Mouse (Mus musculus) bone marrow macrophage, adult 2 months (primary cell): ENCODE data around the gene Lrrc74a.

Experiments
- CTCF ChIP-seq: IDR thresholded peaks from 2 replicates; pipeline ENCODE4 v1.5.1; 2012; ENCODE audit warnings: low read depth, mild to moderate bottlenecking, low read length, moderate library complexity
- POLR2A ChIP-seq: IDR thresholded peaks from 2 replicates; pipeline ENCODE4 v1.6.1; 2012; ENCODE audit warnings: mild to moderate bottlenecking, low read depth, low read length, borderline replicate concordance

DNA sequence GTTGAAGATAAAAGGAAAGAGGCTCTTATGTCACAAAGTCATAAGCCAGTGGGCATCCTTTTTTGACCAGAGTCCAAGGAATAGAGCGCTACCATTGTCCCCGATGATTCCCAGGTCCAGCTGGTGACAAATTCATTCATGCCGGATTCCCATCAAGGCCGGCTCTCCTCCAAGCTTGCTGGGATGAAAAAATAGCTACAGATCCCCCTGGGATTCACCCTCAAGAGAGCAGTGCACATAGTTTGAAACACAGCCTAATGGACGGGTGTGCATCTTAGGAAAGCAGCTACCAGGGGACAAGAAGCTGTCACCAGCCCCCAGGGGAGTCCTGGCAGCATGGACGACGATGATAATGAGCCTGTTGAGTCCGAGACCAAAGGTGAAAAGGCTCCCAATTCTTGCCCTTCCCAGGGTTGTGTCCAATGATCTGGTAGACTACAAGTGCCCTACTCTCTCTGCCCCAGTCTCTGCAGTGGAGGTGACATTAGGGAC is at the start of gene Lrrc74a:
- TF ChIP-seq POLR2A, result no peak
- TF ChIP-seq CTCF, result no peak
